Mouse (Mus musculus): ENCODE data around the gene Zfp579. TPM values are rescaled to one million over a fixed set of nuclear protein-coding genes. Genes with fewer than 3 reads are reported as not detected.
A peak's percentile ranks its signal among the peaks of the same experiment; 100 is the strongest.
"Not testable (repeated sequence)": the region's sequence is repeated elsewhere in the genome, so short reads cannot be mapped to it uniquely, and the experiment has no call there.

The Zfp579 gene
- total RNA-seq, 2 experiments from 2014 or later = 2.3 to 10.0 TPM

GRCm38 (mm10) chr7:5016057-5016456 is 20.1 kb upstream of the Zfp579 start:
- no peak for ATAC-seq (replicated peaks; ENCODE audit: poor library complexity, severe bottlenecking)

GRCm38 (mm10) chr7:5015118-5016001 is 19.4 kb upstream of the Zfp579 start, which contains the start of gene Gm44973:
Gene Gm44973 (plus strand): TSS chr7:5015496.
- peak; percentile 51 for ATAC-seq (replicated peaks; ENCODE audit: poor library complexity, severe bottlenecking)

- ATAC-seq (replicated peaks; ENCODE audit: poor library complexity, severe bottlenecking) = peak; percentile 61
Measured at GRCm38 (mm10) chr7:5014251-5015117, 18.5 kb upstream of the Zfp579 start, which contains the start of the genes Zfp524 and Fiz1. Gene Zfp524 (plus strand): TSS chr7:5014415. Gene Fiz1 (minus strand): TSS chr7:5014697.

GRCm38 (mm10) chr7:5012681-5013513 is 16.9 kb upstream of the Zfp579 start:
- ATAC-seq (replicated peaks; ENCODE audit: poor library complexity, severe bottlenecking) = no peak

- peak; percentile 13; the same call in 1 of the 2 replicates for ATAC-seq (replicated peaks; ENCODE audit: poor library complexity, severe bottlenecking)
Measured at GRCm38 (mm10) chr7:5008229-5008628, 12.3 kb upstream of the Zfp579 start.

- not testable (repeated sequence) for ATAC-seq (replicated peaks; ENCODE audit: poor library complexity, severe bottlenecking)
Measured at GRCm38 (mm10) chr7:5002876-5003275, 6.9 kb upstream of the Zfp579 start.

- 0 out of 2 replicates have a peak, but pooled peaks have one; percentile 26 for ATAC-seq (replicated peaks; ENCODE audit: poor library complexity, severe bottlenecking)
Measured at GRCm38 (mm10) chr7:4999876-5000275, 3.9 kb upstream of the Zfp579 start.

- ATAC-seq (replicated peaks; ENCODE audit: poor library complexity, severe bottlenecking) = no peak
Measured at GRCm38 (mm10) chr7:4996934-4997333, 976 bp upstream of the Zfp579 start.

GRCm38 (mm10) chr7:4995268-4996002 is 523 bp downstream of the Zfp579 start:
- peak; percentile 30 for ATAC-seq (replicated peaks; ENCODE audit: poor library complexity, severe bottlenecking)

- ATAC-seq (replicated peaks; ENCODE audit: poor library complexity, severe bottlenecking) = no peak
Measured at GRCm38 (mm10) chr7:4993999-4994788, 1.8 kb downstream of the Zfp579 start.

GRCm38 (mm10) chr7:4993347-4993998 is 2.5 kb downstream of the Zfp579 start:
- no peak for ATAC-seq (replicated peaks; ENCODE audit: poor library complexity, severe bottlenecking)

- ATAC-seq (replicated peaks; ENCODE audit: poor library complexity, severe bottlenecking) = no peak
Measured at GRCm38 (mm10) chr7:4988250-4988649, 7.7 kb downstream of the Zfp579 start.

GRCm38 (mm10) chr7:4976832-4977231 is 19.1 kb downstream of the Zfp579 start:
- ATAC-seq (replicated peaks; ENCODE audit: poor library complexity, severe bottlenecking) = no peak

- ATAC-seq (replicated peaks; ENCODE audit: poor library complexity, severe bottlenecking) = no peak
Measured at GRCm38 (mm10) chr7:4975455-4975854, 20.5 kb downstream of the Zfp579 start.

GRCm38 (mm10) chr7:4972321-4973047 is 23.5 kb downstream of the Zfp579 start:
- no peak for ATAC-seq (replicated peaks; ENCODE audit: poor library complexity, severe bottlenecking)

- ATAC-seq (replicated peaks; ENCODE audit: poor library complexity, severe bottlenecking) = peak; percentile 71
Measured at GRCm38 (mm10) chr7:4971710-4972109, 24.2 kb downstream of the Zfp579 start.

GRCm38 (mm10) chr7:4971068-4971467 is 24.9 kb downstream of the Zfp579 start, which contains the start of gene Sbk3:
Gene Sbk3 (minus strand): TSS chr7:4971168.
- ATAC-seq (replicated peaks; ENCODE audit: poor library complexity, severe bottlenecking) = no peak

Measured in granulocyte monocyte progenitor cell, adult 5-6 weeks (primary cell).